Mouse (Mus musculus) urinary bladder, postnatal 14 days (tissue): Measurements from ENCODE around the gene Mtcp1.

Experiments
- DNase-seq: peaks from one replicate; pipeline ENCODE4 v3.0.0; 2021; ENCODE audit warnings: low spot score

The Mtcp1 gene

DNA sequence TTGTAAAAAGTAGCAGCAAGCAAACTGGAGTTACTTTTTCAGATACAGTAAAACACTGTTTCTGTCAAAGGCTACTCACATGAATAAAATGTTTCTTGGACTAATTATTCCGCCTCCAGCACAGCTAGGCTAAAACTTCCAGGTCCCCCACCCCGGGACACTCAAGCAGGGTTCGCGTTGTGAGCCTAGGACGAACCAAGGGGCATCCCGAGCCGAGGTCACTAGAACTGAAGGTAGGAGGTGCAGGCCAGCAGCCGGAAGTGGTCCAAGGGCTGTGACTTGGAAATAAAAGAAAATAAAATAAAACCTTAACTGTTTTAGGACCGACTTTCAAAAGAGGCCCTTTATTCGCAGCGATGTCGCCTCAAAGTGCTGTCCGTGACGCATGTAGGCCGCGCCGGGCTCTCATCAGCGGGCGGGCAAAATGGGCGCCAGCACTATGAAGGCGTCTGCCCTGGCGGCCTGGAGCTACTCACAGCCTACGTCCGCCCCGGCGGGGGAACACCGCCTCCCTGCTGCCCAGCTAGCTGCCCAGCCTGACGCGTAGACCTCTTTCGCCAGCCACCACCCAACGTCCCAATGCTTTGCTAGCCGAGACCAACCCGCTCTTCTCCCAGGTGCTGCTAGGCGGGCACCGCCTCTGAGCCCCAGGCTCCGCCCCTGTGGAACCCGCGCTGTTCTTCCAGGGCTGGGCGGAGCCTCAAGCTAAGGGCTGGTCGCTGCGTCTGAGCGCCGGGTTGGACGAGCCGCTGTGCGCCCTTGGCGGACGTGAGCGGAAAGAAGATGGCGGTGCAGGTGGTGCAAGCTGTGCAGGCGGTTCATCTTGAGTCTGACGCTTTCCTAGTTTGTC is at the start of gene Mtcp1, which contains the start of the genes Cmc4 and Brcc3:
Mtcp1 (minus strand) TSS at position 653 of the 850 bp plus-strand sequence.
Cmc4 (minus strand) TSS at position 649 of the 850 bp plus-strand sequence.
Brcc3 (plus strand) TSS at position 693 of the 850 bp plus-strand sequence.
- DNase-seq: peak; percentile 86

- no peak for DNase-seq
Measured at GRCm38 (mm10) chrX:75454597-75454996, 38.2 kb upstream of the Mtcp1 start.

- DNase-seq: no peak
Measured at GRCm38 (mm10) chrX:75409711-75410110, 6.7 kb downstream of the Mtcp1 start.

DNA sequence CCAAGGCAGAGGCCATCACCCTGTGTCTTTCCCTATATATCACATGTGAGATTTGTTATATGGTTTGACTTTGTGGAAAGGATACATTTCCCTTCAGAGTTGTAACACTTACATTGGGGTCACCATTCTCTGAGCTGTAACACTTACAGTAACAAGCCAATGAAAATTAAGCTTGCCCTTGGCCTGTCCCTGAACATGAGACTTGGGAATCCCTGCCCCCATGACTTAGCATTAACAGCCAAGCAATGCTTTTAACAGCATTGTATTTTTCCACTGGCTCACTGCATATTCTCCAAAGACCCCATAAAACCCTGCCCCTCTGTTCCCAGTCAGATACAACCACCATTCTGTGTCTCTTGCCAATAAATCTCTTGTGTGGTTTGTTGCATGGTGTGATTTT is 13.0 kb downstream of the Mtcp1 start:
- DNase-seq: no peak

- DNase-seq: no peak
Measured at GRCm38 (mm10) chrX:75402668-75403067, 13.7 kb downstream of the Mtcp1 start.

GRCm38 (mm10) chrX:75399471-75399870 is 16.9 kb downstream of the Mtcp1 start:
- no peak for DNase-seq

GRCm38 (mm10) chrX:75382195-75382771 is 34.1 kb downstream of the Mtcp1 start, which contains the start of the genes Fundc2 and F8:
Gene Fundc2 (plus strand): TSS chrX:75382399.
Gene F8 (minus strand): TSS chrX:75382615.
- peak; percentile 77 for DNase-seq

- DNase-seq: no peak
Measured at GRCm38 (mm10) chrX:75381699-75382098, 34.7 kb downstream of the Mtcp1 start.

DNA sequence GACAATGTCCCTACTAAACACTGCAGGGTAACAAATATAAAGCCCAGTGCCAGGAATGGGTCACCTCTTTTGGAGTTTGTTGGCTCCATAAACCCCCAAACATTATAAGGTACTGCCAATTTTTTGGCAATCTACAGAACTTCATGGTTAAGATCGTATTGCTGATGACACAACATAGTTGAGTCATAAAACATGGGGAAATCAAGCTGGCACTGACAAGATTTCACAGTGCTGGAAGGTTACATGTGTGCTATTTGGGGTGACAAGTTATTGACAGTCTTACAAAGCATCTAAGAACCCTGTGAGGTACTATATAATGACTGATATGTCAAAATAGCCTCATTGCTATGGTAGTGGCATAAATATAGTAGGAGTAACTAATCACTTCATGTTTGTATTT is 35.2 kb downstream of the Mtcp1 start:
- DNase-seq: no peak

DNA sequence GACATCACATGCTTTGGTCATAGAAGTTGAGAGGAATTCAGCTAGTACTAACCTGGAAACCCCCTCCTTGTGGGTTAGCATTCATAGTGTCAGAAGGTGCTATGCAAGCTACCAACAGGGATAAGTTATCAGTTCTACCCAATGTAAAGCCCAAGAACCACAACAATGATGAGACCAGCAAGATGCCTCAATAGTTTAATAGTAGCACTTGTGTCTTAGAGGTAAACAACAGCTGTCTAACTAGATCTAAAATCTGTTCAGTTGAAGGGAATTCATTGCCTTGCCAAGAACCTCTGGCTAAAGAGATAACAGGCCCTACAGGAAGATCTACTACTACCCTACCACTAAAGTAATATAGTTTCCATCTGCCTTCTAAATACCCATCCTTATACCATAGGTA is 39.6 kb downstream of the Mtcp1 start:
- DNase-seq: no peak

DNA sequence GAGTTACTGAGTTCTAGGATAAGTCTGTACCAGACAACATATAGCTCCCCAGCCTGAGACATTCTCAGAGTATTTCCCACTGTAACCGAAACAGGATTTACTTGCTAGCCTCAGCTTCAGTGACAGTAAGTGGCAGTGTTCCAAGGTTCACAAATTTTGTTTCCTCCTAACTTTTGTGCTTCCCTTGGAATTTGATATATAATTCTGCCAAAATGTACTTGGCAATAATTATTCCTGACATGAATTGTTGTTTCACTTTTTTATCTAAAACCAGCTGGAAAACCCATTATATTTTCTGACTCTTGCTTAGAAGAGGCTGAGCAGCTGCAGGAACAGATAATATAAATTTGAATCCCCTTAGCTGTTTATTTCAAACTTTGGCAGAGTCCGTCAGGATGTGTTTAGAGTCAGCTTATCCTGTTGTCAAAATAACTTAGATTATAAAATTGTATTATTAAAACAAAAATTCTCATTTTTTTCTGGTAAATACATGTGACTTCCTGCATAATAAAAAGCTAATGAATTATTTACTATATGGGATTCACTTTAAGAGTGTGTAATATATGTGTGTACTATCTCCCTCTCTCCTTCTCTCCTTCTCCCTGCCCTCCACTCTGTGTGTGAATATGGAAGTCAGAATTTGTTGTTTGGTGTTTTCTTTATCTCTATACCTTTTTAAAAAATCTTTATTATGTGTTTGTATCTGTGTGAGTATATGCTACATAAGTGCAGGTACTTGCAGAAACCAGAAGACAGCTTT is 43.5 kb downstream of the Mtcp1 start:
- no peak for DNase-seq

- no peak for DNase-seq
Measured at GRCm38 (mm10) chrX:75370197-75370596, 46.2 kb downstream of the Mtcp1 start.
